Mouse (Mus musculus) intestine, embryonic 15.5 days (tissue): ENCODE results near the gene Pmepa1. TPM values are rescaled to one million over a fixed set of nuclear protein-coding genes. Genes with fewer than 3 reads are reported as not detected.

Experiments
- ATAC-seq: fragments of 200-750 bp; cut with Nextera tagmentation; 2 replicates; pipeline ENCODE4 v1.8.0; 2017; ENCODE audit warnings: moderate TSS enrichment, moderate library complexity
- H3K27ac ChIP-seq: fragments of 300-500 bp; sonication (generic); 2 replicates; pipeline ENCODE4 v1.5.1; 2015; ENCODE audit warnings: mild to moderate bottlenecking, inconsistent platforms
- H3K27me3 ChIP-seq: fragments of 300-500 bp; sonication (generic); replicated peaks from 2 replicates; pipeline ENCODE4 v1.6.1; 2015; ENCODE audit warnings: inconsistent platforms
- H3K36me3 ChIP-seq: fragments of 300-500 bp; sonication (generic); 2 replicates; pipeline ENCODE4 v1.6.1; 2015; ENCODE audit warnings: inconsistent platforms
- H3K4me1 ChIP-seq: fragments of 300-500 bp; sonication (generic); replicated peaks from 2 replicates; pipeline ENCODE4 v1.6.1; 2015; ENCODE audit warnings: inconsistent platforms
- H3K4me2 ChIP-seq: fragments of 300-500 bp; sonication (generic); replicated peaks from 2 replicates; pipeline ENCODE4 v1.6.1; 2015; ENCODE audit warnings: mild to moderate bottlenecking, inconsistent platforms
- H3K4me3 ChIP-seq: fragments of 300-500 bp; sonication (generic); replicated peaks from 2 replicates; pipeline ENCODE4 v1.5.1; 2015; ENCODE audit warnings: inconsistent platforms
- H3K9ac ChIP-seq: fragments of 300-500 bp; sonication (generic); 2 replicates; pipeline ENCODE4 v1.6.1; 2015; ENCODE audit warnings: inconsistent platforms
- H3K9me3 ChIP-seq: fragments of 300-500 bp; sonication (generic); 2 replicates; pipeline ENCODE4 v1.6.1; 2016; ENCODE audit warnings: inconsistent platforms
- WGBS: fragments of 180-500 bp; shearing (Covaris S2); methylation state at CpG from one replicate; pipeline ENCODE4 v1.1.7; 2015; 5-methylcytosine and 5-hydroxymethylcytosine counted together
- polyA plus RNA-seq: library from polyadenylated mRNA; unstranded; fragments of >200 nt; fragmentation: Nextera tagmentation; extraction: Ambion mirVana; gene quantifications from 2 replicates; pipeline ENCODE4 v1.2.1, GENCODE M21; 2015

Gene Pmepa1
- 5.6 and 5.9 TPM in 2 replicates for polyA plus RNA-seq

- ATAC-seq = peak; percentile 94
- Histone ChIP-seq H3K27ac (peak within 1 kb of the TSS; percentile 88), H3K36me3 (no peaks in the 10 kb centered on the region), H3K9me3 (no peaks in the 10 kb centered on the region), H3K9ac (peak within 1 kb of the TSS; percentile 93), H3K4me3 (peak within 1 kb of the TSS; percentile 91), H3K4me1 (peaks cover 37% of the 10 kb centered on the region), H3K27me3 (no peaks in the 10 kb centered on the region), H3K4me2 (peak within 1 kb of the TSS; percentile 80)
- WGBS = under 1% methylated on average over 56 of the region's 61 CpGs
Observed at GRCm38 (mm10) chr2:173276409-173276808, at the start of gene Pmepa1. Gene Pmepa1, minus strand, starts transcription at chr2:173276533.

GRCm38 (mm10) chr2:173321754-173322153 lies 45.4 kb upstream of the Pmepa1 start:
- H3K4me1 ChIP-seq = peaks cover 9% of the 10 kb centered on the region; the same call in 1 of the 2 replicates
- no peak overlapping the region for H3K4me3 ChIP-seq
- H3K27ac ChIP-seq = no peak overlapping the region
- no peaks in the 10 kb centered on the region for H3K36me3 ChIP-seq
- 92% methylated on average over 6 of the region's 6 CpGs for WGBS
- H3K9me3 ChIP-seq = no peaks in the 10 kb centered on the region
- H3K27me3 ChIP-seq = no peaks in the 10 kb centered on the region
- no peak overlapping the region for H3K4me2 ChIP-seq
- no peak overlapping the region for H3K9ac ChIP-seq
- peak; percentile 34; the same call in 1 of the 2 replicates for ATAC-seq

- Histone ChIP-seq H3K4me3 (no peak overlapping the region), H3K27ac (no peak overlapping the region), H3K4me1 (peaks cover 9% of the 10 kb centered on the region; the same call in 1 of the 2 replicates), H3K36me3 (no peaks in the 10 kb centered on the region), H3K9me3 (no peaks in the 10 kb centered on the region), H3K4me2 (no peak overlapping the region), H3K9ac (no peak overlapping the region), H3K27me3 (no peaks in the 10 kb centered on the region)
- peak; percentile 81 for ATAC-seq
- 90% methylated on average over 2 of the region's 2 CpGs for WGBS
Observed at GRCm38 (mm10) chr2:173321194-173321593, 44.9 kb upstream of the Pmepa1 start.

- no peak for ATAC-seq
Observed at GRCm38 (mm10) chr2:173314291-173314690, 38.0 kb upstream of the Pmepa1 start.

GRCm38 (mm10) chr2:173308486-173308885 lies 32.2 kb upstream of the Pmepa1 start:
- Histone ChIP-seq H3K4me3 (no peak overlapping the region), H3K4me1 (peaks cover 9% of the 10 kb centered on the region), H3K27me3 (no peaks in the 10 kb centered on the region), H3K36me3 (no peaks in the 10 kb centered on the region), H3K27ac (no peak overlapping the region), H3K9me3 (no peaks in the 10 kb centered on the region), H3K9ac (no peak overlapping the region), H3K4me2 (no peak overlapping the region)
- no peak for ATAC-seq
- 92% methylated on average over 10 of the region's 10 CpGs for WGBS

More at GRCm38 (mm10) chr2:173314291-173314690, 38.0 kb upstream of the Pmepa1 start:
- Histone ChIP-seq H3K9me3 (no peaks in the 10 kb centered on the region), H3K4me3 (no peak overlapping the region), H3K36me3 (no peaks in the 10 kb centered on the region), H3K9ac (no peak overlapping the region), H3K4me1 (no peaks in the 10 kb centered on the region), H3K27me3 (no peaks in the 10 kb centered on the region), H3K4me2 (no peak overlapping the region), H3K27ac (no peak overlapping the region)
- no CpG with 5 or more reads among the region's 1 CpGs for WGBS

GRCm38 (mm10) chr2:173307984-173308383 lies 31.7 kb upstream of the Pmepa1 start:
- Histone ChIP-seq H3K27me3 (no peaks in the 10 kb centered on the region), H3K9ac (no peak overlapping the region), H3K9me3 (no peaks in the 10 kb centered on the region), H3K4me2 (peak overlapping the region; percentile 41), H3K27ac (no peak overlapping the region), H3K36me3 (no peaks in the 10 kb centered on the region), H3K4me1 (peaks cover 9% of the 10 kb centered on the region), H3K4me3 (no peak overlapping the region)
- 28% methylated on average over 4 of the region's 4 CpGs for WGBS
- ATAC-seq = no peak

- Histone ChIP-seq H3K9me3 (no peaks in the 10 kb centered on the region), H3K9ac (no peak overlapping the region), H3K27me3 (no peaks in the 10 kb centered on the region), H3K36me3 (no peaks in the 10 kb centered on the region), H3K4me1 (peaks cover 9% of the 10 kb centered on the region), H3K4me2 (peak overlapping the region; percentile 41), H3K27ac (no peak overlapping the region), H3K4me3 (no peak overlapping the region)
- ATAC-seq = peak; percentile 70
- under 1% methylated on average over 13 of the region's 18 CpGs for WGBS
Observed at GRCm38 (mm10) chr2:173307561-173307960, 31.2 kb upstream of the Pmepa1 start.

GRCm38 (mm10) chr2:173306734-173307525 lies 30.6 kb upstream of the Pmepa1 start:
- peak; percentile 69 for ATAC-seq
- Histone ChIP-seq H3K4me3 (no peak overlapping the region), H3K4me1 (peaks cover 9% of the 10 kb centered on the region), H3K27ac (no peak overlapping the region), H3K9ac (no peak overlapping the region), H3K27me3 (no peaks in the 10 kb centered on the region), H3K36me3 (no peaks in the 10 kb centered on the region), H3K9me3 (no peaks in the 10 kb centered on the region), H3K4me2 (peak overlapping the region; percentile 41; the same call in 1 of the 2 replicates)
- 44% methylated on average over 11 of the region's 11 CpGs for WGBS

GRCm38 (mm10) chr2:173305011-173305410 lies 28.7 kb upstream of the Pmepa1 start:
- Histone ChIP-seq H3K27ac (no peak overlapping the region), H3K9me3 (no peaks in the 10 kb centered on the region), H3K27me3 (no peaks in the 10 kb centered on the region), H3K4me3 (no peak overlapping the region), H3K36me3 (no peaks in the 10 kb centered on the region), H3K4me2 (0 out of 2 replicates have a peak overlapping the region, but pooled peaks have one; percentile 6), H3K9ac (no peak overlapping the region), H3K4me1 (peaks cover 9% of the 10 kb centered on the region)
- no peak for ATAC-seq
- 30% methylated on average over 12 of the region's 12 CpGs for WGBS

GRCm38 (mm10) chr2:173300663-173301630 lies 24.6 kb upstream of the Pmepa1 start:
- no peaks in the 10 kb centered on the region for H3K9me3 ChIP-seq
- H3K36me3 ChIP-seq = no peaks in the 10 kb centered on the region
- WGBS = 74% methylated on average over 28 of the region's 28 CpGs
- no peak overlapping the region for H3K27ac ChIP-seq
- H3K4me2 ChIP-seq = no peak overlapping the region
- no peaks in the 10 kb centered on the region; the same call in 1 of the 2 replicates for H3K4me1 ChIP-seq
- ATAC-seq = no peak
- H3K27me3 ChIP-seq = no peaks in the 10 kb centered on the region
- H3K9ac ChIP-seq = no peak overlapping the region
- no peak overlapping the region for H3K4me3 ChIP-seq

GRCm38 (mm10) chr2:173296408-173296807 lies 20.1 kb upstream of the Pmepa1 start:
- Histone ChIP-seq H3K4me3 (no peak overlapping the region), H3K27me3 (no peaks in the 10 kb centered on the region), H3K36me3 (no peaks in the 10 kb centered on the region), H3K27ac (no peak overlapping the region), H3K4me2 (no peak overlapping the region), H3K9me3 (no peaks in the 10 kb centered on the region), H3K9ac (no peak overlapping the region), H3K4me1 (no peaks in the 10 kb centered on the region)
- WGBS = 81% methylated on average over 9 of the region's 9 CpGs
- no peak for ATAC-seq

GRCm38 (mm10) chr2:173293042-173293441 lies 16.7 kb upstream of the Pmepa1 start:
- H3K9me3 ChIP-seq = no peaks in the 10 kb centered on the region
- ATAC-seq = no peak
- no peaks in the 10 kb centered on the region for H3K4me1 ChIP-seq
- no peak overlapping the region for H3K4me3 ChIP-seq
- no peaks in the 10 kb centered on the region for H3K27me3 ChIP-seq
- no peak overlapping the region for H3K4me2 ChIP-seq
- no peaks in the 10 kb centered on the region for H3K36me3 ChIP-seq
- no peak overlapping the region for H3K27ac ChIP-seq
- no peak overlapping the region for H3K9ac ChIP-seq
- WGBS = 59% methylated on average over 6 of the region's 6 CpGs
